Mouse (Mus musculus) adrenal gland, postnatal 4 days (tissue): ENCODE measurements around the gene Gm3285. TPM values are rescaled to one million over a fixed set of nuclear protein-coding genes. Genes with fewer than 3 reads are reported as not detected.

Source experiments
- DNase-seq, 2 experiments: peaks; one replicate each; pipeline ENCODE4 v3.0.0; 2021 to 2022; ENCODE audit warnings: low spot score in 2 of 2, mixed read lengths in 2 of 2
- long read RNA-seq, 2 experiments: library from polyadenylated mRNA; stranded (forward); transcript quantifications; one replicate each; pipeline ENCODE4 v2.0.0; 2021
- total RNA-seq, 2 experiments: library from RNA; stranded (reverse); gene quantifications; 2 replicates each; pipeline ENCODE4 v1.2.3; 2021

Gm3285 gene
- total RNA-seq = not detected
- long read RNA-seq, experiment 1 = 0 reads
- long read RNA-seq, experiment 2 = 0 reads

- no peak for DNase-seq
Measured at GRCm38 (mm10) chr10:77861675-77862074, at the start of gene Gm3285. TSS of gene Gm3285 (plus strand) at chr10:77861975.

GRCm38 (mm10) chr10:77814382-77814781 lies 47.4 kb upstream of the Gm3285 start, which contains the start of gene Gm2696:
TSS of gene Gm2696 (plus strand) at chr10:77814682.
- DNase-seq = no peak

- DNase-seq = no peak
Measured at GRCm38 (mm10) chr10:77815514-77815913, 46.3 kb upstream of the Gm3285 start.

GRCm38 (mm10) chr10:77818523-77818922 lies 43.3 kb upstream of the Gm3285 start:
- DNase-seq = no peak

- DNase-seq = no peak
Measured at GRCm38 (mm10) chr10:77819203-77819602, 42.6 kb upstream of the Gm3285 start.

GRCm38 (mm10) chr10:77826951-77827350 lies 34.8 kb upstream of the Gm3285 start, which contains the start of gene Krtap10-4:
TSS of gene Krtap10-4 (minus strand) at chr10:77827095.
- DNase-seq = no peak

GRCm38 (mm10) chr10:77835647-77836046 lies 26.1 kb upstream of the Gm3285 start, which contains the start of gene Krtap10-10:
TSS of gene Krtap10-10 (plus strand) at chr10:77835947.
- no peak for DNase-seq

GRCm38 (mm10) chr10:77839006-77839405 lies 22.8 kb upstream of the Gm3285 start:
- no peak for DNase-seq

- DNase-seq = no peak
Measured at GRCm38 (mm10) chr10:77846503-77846902, 15.3 kb upstream of the Gm3285 start, which contains the start of gene Gm36176. TSS of gene Gm36176 (plus strand) at chr10:77846803.

GRCm38 (mm10) chr10:77846961-77847360 lies 14.8 kb upstream of the Gm3285 start:
- no peak for DNase-seq

GRCm38 (mm10) chr10:77847538-77847937 lies 14.2 kb upstream of the Gm3285 start:
- no peak for DNase-seq

- DNase-seq = no peak
Measured at GRCm38 (mm10) chr10:77852559-77852958, 9.2 kb upstream of the Gm3285 start, which contains the start of gene Gm10318. TSS of gene Gm10318 (plus strand) at chr10:77852859.

GRCm38 (mm10) chr10:77864067-77864761 lies 2.4 kb downstream of the Gm3285 start:
- no peak for DNase-seq

- no peak for DNase-seq
Measured at GRCm38 (mm10) chr10:77864762-77865143, 3.0 kb downstream of the Gm3285 start.

GRCm38 (mm10) chr10:77867546-77867945 lies 5.8 kb downstream of the Gm3285 start:
- DNase-seq = no peak

- no peak for DNase-seq
Measured at GRCm38 (mm10) chr10:77869651-77870050, 7.9 kb downstream of the Gm3285 start.

GRCm38 (mm10) chr10:77878985-77879384 lies 17.2 kb downstream of the Gm3285 start:
- no peak for DNase-seq

GRCm38 (mm10) chr10:77880305-77880704 lies 18.5 kb downstream of the Gm3285 start:
- no peak for DNase-seq

GRCm38 (mm10) chr10:77882553-77882952 lies 20.8 kb downstream of the Gm3285 start:
- DNase-seq = no peak

- DNase-seq = no peak
Measured at GRCm38 (mm10) chr10:77886007-77886747, 24.4 kb downstream of the Gm3285 start.

GRCm38 (mm10) chr10:77890987-77891565 lies 29.3 kb downstream of the Gm3285 start:
- DNase-seq = no peak

- no peak for DNase-seq
Measured at GRCm38 (mm10) chr10:77895562-77895961, 33.8 kb downstream of the Gm3285 start.
